Mouse (Mus musculus) testis, postnatal 10 days (tissue): ENCODE data around the gene Gde1.

ENCODE experiments used
- DNase-seq: peaks from one replicate; pipeline ENCODE4 v3.0.0; 2021; ENCODE audit warnings: low spot score

Gde1 gene

DNA sequence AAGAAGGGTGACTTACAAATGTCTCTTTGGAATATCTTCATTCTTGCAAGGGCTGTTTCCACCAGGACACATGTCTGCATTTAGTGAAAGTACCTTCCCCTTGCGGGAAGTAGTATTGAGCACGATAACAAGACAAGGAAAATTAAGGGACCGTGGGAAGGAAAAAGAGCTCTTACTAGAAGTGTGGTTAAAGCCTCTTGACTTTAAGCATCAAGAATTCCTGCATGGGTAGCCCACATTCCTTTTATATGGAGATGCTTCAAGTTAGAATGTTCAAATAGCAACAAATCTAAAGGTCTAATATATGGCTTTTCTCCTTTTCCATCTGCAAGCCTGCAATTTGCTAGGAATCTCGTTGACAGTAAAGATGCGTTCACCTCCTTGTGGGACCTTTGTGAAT lies 910 bp upstream of the Gde1 start:
- DNase-seq, result no peak

DNA sequence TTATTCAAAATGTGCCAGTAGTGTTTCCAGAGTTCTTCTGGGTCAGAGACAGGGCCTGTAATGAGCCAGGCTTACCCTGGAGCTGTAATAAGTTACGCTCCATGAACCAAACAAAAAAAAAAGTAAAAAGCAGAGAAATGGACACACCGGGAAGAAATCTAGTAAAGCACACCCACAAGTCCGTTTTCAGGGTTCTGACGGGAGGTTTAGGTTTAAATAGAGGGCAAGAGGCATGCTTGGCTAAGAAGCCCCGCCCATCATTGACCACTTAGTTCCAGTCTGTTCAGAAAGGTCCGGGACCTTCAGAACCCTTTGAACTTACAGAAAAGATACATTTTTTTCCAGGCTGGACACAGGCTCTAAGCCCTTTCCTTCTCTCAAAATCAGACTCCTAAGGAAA lies 473 bp upstream of the Gde1 start:
- DNase-seq, result no peak

DNA sequence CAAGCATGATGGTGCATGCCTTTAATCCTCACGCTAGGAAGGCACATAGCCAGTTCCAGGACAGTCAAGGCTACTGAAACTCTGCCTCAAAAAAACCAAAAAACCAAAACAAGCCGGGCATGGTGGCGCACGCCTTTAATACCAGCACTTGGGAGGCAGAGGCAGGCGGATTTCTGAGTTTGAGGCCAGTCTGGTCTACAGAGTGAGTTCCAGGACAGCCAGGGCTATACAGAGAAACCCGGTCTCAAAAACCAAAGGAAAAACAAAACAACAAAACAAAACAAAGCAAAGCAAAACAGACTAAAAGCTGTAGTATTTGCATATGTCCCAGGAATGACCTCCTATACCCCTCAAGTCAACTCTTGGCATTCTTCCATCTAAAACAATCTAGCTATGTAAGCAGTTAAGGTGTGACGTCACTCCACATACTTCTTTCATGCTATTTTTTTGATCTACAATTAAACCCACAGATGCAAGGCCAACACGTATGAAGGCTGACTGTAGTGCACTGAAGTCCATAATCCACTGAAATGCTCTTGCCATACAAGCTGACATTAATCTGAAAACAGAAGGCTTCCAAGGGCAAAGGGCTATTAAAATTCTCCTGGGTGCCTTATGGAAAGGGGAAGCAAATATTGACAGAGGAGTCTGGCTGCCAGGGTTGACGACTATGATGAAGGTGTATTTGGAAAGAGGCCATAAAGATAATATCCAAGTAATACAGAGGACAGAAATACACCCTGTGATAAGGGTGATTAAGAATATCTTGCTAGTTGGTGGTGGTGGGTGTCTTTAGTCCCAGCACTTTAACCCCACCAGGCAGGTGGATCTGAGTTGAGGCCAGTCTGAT lies 1.4 kb downstream of the Gde1 start:
- DNase-seq, result no peak

DNA sequence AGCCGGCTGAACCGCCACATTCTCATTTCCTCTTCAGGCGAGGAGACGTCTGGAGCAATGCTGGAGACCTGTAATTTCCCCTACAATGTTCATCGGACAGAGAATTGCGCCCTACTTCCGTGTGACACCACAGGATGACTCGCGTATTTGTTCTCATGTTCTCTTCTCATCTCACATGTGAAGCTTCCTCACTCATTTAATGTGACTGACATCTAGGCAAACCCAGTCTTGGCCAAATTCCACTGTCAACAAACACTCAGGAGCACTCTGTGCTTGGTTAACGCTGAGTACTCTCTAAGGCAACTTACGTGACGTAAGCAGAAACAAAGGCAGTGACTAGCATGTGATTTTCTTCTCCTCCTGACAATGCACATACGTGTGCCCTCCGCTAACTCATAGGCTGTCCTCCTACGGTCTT lies 2.4 kb downstream of the Gde1 start:
- no peak for DNase-seq

DNA sequence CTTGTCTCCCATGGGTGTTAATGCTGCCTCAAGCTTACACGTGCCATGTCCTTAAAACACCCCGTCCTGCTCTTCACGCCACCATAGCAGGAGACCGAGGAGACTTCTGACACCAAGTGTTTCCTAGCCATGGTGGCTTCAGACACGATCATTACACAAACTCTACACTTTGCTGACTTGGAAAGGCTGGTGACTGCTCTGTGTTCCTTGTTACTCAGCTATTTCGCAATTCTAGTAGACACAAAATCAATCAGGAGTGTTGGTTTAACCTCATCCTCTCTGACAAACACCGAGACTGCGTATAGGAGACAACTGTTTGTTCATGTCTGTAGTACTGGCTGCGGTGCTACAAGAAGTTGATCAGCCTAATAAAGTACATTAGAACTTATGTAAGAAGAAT lies 6.7 kb downstream of the Gde1 start:
- DNase-seq, result no peak

DNA sequence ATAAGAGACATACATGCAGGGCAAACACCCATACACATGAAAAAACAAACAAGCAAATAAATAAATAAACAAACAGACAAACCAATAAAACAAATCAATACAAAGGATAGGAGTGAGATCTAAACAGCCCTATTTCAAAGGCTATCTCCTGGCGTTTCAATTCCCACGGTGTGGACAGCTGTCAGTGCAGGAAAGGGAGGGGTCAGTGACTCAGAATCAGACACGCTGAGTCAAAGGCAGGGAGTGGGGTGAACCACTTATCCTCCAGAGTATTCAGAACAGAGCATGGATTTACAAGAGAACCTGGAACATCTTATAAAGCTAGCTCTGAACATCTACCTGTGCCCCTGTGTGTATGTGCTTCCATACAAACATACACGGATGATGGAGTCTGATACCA lies 8.4 kb downstream of the Gde1 start:
- DNase-seq, result no peak

DNA sequence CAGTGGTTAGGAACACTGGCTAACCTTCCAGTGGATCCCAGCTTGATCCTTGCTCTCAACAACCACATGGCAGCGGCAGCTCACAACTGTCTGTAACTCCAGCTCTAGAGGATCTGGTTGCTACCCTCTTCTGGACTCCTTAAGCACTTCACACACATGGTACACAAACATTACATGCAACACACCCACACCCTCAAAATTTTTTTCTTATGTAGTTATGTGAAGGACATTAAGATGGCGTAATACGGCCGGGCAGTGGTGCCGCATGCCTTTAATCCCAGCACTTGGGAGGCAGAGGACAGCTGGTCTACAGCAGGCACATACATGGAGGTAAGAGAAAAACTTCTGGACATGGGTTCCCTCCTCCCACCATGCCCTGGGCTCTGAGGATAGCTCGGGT lies 9.4 kb downstream of the Gde1 start:
- DNase-seq, result no peak

DNA sequence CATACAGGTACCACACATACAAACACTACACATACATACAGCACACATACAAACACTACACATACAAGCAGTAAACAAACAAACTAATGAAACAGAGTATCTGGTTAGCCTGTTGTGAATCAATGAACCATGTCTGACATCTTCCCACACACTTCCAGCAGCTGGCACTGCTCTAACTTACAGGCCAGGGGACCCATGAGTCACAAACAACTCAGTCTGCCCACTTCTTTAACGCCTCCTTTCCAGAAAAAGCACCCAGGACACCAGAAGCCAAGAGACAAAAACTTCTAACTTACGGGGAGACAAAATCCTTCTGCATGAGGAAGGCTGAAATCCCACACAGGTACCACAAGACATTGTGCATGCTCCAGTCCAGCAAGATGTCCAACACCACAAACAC lies 14.3 kb downstream of the Gde1 start:
- no peak for DNase-seq

DNA sequence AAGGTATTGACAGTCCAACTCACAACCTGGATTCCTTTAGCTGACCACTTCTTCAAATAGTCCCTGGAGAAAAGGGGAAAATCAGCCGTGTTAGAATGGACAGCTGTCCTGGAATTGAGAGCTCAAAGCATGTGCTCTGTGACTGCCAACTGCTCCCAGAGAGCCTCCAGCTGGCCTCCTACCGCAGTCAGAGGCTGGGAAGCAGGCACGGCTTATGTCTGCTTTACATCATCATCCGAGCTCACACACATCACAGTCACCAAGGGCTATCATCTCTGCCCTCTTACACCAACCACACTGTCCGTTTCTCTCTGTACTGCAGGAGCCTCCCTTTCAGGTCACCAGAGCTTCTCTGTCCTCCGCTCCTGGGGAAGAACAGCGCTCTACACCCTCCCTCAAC lies 16.5 kb downstream of the Gde1 start:
- DNase-seq, result no peak

DNA sequence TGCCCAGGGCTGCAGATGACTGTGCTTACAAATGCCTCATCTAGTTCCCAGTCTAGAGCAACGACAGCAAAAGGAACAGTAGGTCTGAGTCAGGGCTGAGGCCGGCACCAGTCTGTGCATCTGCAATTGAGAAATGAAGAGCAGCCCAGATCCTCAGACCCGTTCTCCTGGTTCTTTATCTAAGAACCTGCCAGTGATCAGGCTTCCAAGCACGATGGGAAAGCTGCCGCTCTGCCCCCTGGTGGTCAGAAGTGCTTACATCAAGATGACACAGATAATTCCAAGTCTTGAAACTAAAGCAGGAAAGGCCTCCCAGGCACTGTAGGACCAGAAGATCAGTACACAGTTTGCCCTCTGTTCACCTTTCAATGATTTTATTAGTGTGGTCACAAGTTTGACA lies 17.4 kb downstream of the Gde1 start:
- DNase-seq, result peak; percentile 88

DNA sequence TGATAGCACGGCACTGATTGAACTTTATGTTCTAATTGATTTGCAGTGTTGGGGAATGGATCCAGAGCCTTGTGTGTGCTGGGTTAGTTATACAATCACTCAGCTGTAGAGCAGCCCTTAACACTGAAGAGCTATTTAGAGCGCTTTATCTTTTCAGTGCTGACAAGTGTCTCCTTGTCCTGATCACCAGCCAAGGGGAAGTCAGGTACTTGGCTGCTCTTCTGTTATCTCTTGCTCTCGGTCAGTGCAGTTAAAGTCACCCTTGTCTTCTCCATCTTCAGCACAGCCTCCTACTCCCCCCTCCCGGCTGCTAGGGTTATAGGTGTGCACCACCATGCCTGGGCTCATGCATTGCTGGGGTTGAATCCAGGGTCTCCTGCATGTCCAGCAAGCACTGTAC lies 28.8 kb downstream of the Gde1 start:
- no peak for DNase-seq

DNA sequence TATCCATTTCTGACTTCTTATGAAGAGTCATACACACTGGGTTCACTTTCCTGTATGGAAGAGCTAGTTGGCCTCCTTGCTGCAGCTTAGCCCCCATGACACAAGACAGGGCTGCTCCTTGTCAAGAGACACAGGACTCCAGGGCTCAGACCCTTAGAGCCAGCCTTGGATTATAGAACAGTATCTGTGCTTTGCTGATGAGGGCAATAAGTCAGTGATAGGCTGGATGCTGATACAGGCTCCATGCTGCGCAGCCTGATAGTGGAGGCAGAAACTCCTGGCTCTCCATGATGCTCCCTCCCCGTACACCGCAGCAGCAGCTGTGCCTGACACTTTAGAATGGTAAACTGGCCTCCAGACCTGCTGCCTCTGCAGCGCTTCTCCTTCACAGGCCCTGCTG lies 35.4 kb downstream of the Gde1 start:
- no peak for DNase-seq

DNA sequence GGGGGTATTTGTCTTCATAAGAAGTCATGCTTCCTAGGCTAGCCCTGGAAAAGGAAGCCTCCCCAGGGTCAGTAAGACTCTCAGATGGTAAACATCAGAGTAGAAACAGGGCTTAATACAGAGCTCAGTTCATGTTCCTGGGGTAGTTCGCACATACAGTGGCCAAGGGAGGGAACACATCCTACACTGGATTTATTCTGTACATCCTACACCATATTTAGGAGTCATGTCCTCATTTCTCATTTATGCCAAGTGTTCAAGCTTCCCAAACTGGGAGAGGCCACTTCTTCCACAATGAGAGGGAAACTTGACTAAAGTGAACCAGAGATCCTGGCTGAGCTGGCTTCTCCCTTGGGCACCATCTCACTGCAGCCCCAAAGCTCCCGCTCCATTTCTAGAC lies 37.8 kb downstream of the Gde1 start:
- no peak for DNase-seq

DNA sequence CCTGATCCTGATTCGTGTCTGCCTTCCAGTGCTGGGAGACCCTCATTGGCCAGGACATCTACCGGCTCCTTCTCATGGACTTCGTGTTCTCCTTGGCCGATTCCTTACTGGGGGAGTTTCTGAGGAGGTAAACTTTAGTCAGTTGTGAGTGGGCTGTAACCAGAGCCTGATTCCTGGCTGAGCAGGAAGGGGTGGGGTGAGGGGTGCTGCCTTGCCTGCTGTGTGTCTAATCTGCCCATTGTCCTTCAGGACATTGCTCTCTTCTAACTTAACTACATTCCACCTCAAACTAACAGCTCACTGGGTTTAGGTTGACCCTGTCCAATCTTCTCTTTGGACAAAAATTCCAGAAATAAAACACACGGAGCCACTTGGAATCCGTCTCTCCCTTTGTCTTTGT lies 48.8 kb downstream of the Gde1 start:
- DNase-seq, result no peak

DNA sequence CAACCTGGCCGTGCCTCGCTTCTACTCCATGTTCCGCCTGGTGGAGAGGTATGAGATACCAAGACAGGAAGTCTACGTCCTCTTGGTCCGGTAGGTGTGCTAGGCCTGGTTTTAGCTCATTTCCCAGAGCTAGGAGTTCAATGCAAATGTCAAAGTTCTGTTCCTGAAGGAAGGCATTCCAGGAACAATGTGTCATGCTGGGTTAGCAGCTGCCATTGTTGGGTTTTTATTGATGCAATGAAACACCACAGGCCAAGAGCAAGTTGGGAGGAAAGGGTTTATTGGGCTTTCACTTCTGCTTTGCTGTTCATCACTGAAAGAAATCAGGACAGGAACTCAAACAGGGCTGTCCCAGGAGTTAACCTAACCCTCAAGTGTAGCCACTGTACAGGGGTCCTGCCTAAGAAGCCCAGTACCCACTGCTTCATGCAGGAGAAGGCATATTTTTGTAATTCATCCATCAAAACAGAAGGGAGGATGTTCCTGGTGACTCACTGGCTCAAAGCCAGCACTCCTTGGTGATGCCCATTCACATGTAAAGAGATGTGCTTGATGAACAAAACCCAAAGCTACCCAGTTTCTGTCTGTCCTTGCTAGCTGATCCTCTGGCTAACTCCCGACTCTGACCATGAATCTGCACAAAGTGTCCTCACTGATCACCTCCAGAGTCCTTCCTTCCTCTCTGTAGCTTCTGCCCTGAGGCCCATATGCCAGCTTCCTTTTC lies 52.8 kb downstream of the Gde1 start:
- no peak for DNase-seq

DNA sequence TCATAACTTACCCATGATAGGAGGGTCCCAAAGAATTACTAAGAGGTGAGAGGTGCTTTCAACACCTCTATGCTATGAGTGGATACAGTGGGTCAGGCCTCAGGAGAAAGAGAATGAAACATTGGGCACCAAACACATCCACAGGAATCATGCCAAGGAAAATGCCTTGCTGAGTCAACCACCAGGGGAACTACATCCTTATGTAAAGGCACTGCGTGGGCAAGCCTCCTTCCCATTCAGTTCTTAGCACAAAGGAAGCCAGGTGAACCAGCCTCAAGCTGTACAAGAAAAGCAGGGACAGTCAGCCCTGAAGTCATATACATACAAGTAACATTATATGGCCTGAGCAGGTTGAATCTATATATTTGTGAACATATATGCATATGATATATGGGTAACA lies 54.7 kb downstream of the Gde1 start:
- no peak for DNase-seq

DNA sequence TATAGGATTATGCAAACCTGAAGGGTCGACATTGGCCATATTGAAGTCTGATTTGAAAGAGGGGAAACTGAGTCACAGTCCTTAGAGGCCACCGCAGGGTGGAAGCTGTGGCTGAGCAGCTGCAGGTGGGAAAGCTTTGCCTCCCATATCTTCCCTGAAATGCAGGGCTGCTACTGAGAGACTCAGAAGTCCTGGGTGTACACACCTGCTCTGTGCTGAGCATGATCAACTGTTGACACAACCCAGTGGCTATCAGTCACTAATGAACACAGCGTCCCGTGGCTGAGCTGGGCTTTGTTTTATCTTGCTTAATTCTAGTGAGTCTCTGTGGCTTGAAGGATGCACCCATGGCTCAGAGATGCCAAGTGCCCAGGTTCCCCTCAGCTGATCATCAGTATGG lies 55.5 kb downstream of the Gde1 start:
- no peak for DNase-seq

DNA sequence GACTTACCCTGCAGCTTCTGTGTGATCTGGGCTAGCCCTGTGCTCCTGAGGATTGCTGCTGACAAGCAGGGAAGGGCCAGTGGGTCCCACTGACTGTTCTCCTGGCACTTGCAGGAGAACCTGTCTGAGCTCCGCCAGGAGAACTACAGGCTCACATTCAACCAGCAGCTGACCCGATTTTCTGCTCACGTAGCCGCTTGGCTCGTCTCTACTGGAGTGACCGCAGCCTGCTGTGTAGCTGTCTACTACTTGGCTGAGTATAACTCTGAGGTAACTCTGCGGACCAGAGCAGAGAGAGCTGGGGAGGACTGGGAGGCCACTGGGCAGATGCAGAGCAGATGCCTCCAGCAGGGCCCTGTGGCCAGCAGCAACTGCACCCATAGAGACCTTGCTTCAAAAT lies 56.2 kb downstream of the Gde1 start:
- DNase-seq, result no peak

DNA sequence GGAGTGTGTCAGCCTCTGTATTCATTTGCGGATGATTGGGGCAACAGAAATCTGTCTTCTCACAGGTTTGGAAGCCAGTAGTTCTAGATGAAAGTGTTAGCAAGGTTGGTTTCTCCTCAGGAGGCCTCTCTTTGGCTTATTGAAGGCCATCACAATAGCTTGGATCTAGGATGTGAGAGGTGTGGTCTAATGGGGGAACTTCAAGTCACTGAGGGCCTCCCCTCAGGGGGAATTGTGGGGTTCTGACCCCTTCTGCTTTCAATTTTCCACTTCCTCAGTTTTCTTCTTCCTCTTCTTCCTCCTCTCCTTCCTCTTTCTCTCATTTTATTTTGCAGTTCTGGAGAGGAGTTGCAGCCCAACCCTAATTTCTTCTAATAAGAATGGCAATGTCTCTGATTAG lies 59.3 kb downstream of the Gde1 start:
- DNase-seq, result no peak
